Mouse (Mus musculus): ENCODE measurements around the gene Crmp1. TPM values are rescaled to one million over a fixed set of nuclear protein-coding genes. Genes with fewer than 3 reads are reported as not detected.

Gene Crmp1
- polyA plus RNA-seq, 1 experiment from 2014 or later, result 6.7 TPM

GRCm38 (mm10) chr5:37212938-37213708 is 28.6 kb upstream of the Crmp1 start:
- Histone ChIP-seq H3K4me3 (ENCODE audit: low read length) (no peak overlapping the region), H3K4me1 (ENCODE audit: control insufficient read depth, insufficient read depth, low read length) (no peaks in the 10 kb centered on the region), H3K27ac (ENCODE audit: low read length) (no peak overlapping the region), H3K9me3 (replicated peaks; ENCODE audit: control insufficient read depth, low read length) (no peaks in the 10 kb centered on the region), H3K4me2 (ENCODE audit: low read depth, low read length) (no peak overlapping the region), H3K27me3 (ENCODE audit: control insufficient read depth, insufficient read depth, low read length) (0 out of 2 replicates have a peak, but pooled peaks cover 2% of the 10 kb centered on the region), H3K9ac (ENCODE audit: low read length) (no peak overlapping the region), H3K36me3 (ENCODE audit: control insufficient read depth, insufficient read depth) (no peaks in the 10 kb centered on the region)
- ATAC-seq (replicated peaks; ENCODE audit: extremely low read depth, insufficient read depth, low FRiP score), result no peak
- 70% methylated on average over 9 of the region's 9 CpGs for WGBS

DNA sequence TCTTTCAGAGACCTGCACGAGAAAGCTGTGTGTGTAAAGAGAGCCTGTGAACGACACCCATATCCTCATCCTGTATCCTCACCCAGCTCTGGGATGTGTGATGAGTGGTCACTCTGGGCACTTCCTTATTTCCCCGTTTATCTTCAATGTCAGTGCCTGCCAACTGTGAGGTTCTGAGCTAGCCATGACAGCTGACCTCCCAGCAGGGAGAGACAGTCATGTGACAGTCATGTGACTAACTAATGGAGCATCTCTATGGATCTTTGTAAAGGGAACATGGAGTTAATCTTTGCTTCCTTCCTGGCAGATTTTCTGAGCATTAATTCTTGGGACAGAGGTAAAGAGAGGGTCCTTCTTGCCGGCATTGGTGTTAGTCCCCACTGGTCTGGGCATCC is 28.0 kb upstream of the Crmp1 start:
- Histone ChIP-seq H3K36me3 (ENCODE audit: control insufficient read depth, insufficient read depth) (no peaks in the 10 kb centered on the region), H3K4me3 (ENCODE audit: low read length) (no peak overlapping the region), H3K9ac (ENCODE audit: low read length) (no peak overlapping the region), H3K4me1 (ENCODE audit: control insufficient read depth, insufficient read depth, low read length) (no peaks in the 10 kb centered on the region), H3K27ac (ENCODE audit: low read length) (no peak overlapping the region), H3K27me3 (ENCODE audit: control insufficient read depth, insufficient read depth, low read length) (0 out of 2 replicates have a peak, but pooled peaks cover 2% of the 10 kb centered on the region), H3K9me3 (replicated peaks; ENCODE audit: control insufficient read depth, low read length) (no peaks in the 10 kb centered on the region), H3K4me2 (ENCODE audit: low read depth, low read length) (no peak overlapping the region)
- WGBS, result 64% methylated on average over 4 of the region's 4 CpGs
- no peak for ATAC-seq (replicated peaks; ENCODE audit: extremely low read depth, insufficient read depth, low FRiP score)

GRCm38 (mm10) chr5:37214614-37215013 is 27.1 kb upstream of the Crmp1 start:
- 0 out of 2 replicates have a peak, but pooled peaks cover 2% of the 10 kb centered on the region for H3K27me3 ChIP-seq (ENCODE audit: control insufficient read depth, insufficient read depth, low read length)
- 77% methylated on average over 6 of the region's 6 CpGs for WGBS
- no peak overlapping the region for H3K9ac ChIP-seq (ENCODE audit: low read length)
- no peak overlapping the region for H3K27ac ChIP-seq (ENCODE audit: low read length)
- no peaks in the 10 kb centered on the region for H3K36me3 ChIP-seq (ENCODE audit: control insufficient read depth, insufficient read depth)
- H3K4me3 ChIP-seq (ENCODE audit: low read length), result no peak overlapping the region
- no peaks in the 10 kb centered on the region for H3K9me3 ChIP-seq (replicated peaks; ENCODE audit: control insufficient read depth, low read length)
- no peak overlapping the region for H3K4me2 ChIP-seq (ENCODE audit: low read depth, low read length)
- no peak for ATAC-seq (replicated peaks; ENCODE audit: extremely low read depth, insufficient read depth, low FRiP score)
- H3K4me1 ChIP-seq (ENCODE audit: control insufficient read depth, insufficient read depth, low read length), result no peaks in the 10 kb centered on the region

GRCm38 (mm10) chr5:37215276-37215675 is 26.5 kb upstream of the Crmp1 start:
- WGBS, result 83% methylated on average over 7 of the region's 7 CpGs
- H3K27ac ChIP-seq (ENCODE audit: low read length), result no peak overlapping the region
- no peaks in the 10 kb centered on the region for H3K4me1 ChIP-seq (ENCODE audit: control insufficient read depth, insufficient read depth, low read length)
- no peaks in the 10 kb centered on the region for H3K9me3 ChIP-seq (replicated peaks; ENCODE audit: control insufficient read depth, low read length)
- 0 out of 2 replicates have a peak, but pooled peaks cover 2% of the 10 kb centered on the region for H3K27me3 ChIP-seq (ENCODE audit: control insufficient read depth, insufficient read depth, low read length)
- H3K36me3 ChIP-seq (ENCODE audit: control insufficient read depth, insufficient read depth), result no peaks in the 10 kb centered on the region
- no peak for ATAC-seq (replicated peaks; ENCODE audit: extremely low read depth, insufficient read depth, low FRiP score)
- no peak overlapping the region for H3K9ac ChIP-seq (ENCODE audit: low read length)
- H3K4me3 ChIP-seq (ENCODE audit: low read length), result no peak overlapping the region
- no peak overlapping the region for H3K4me2 ChIP-seq (ENCODE audit: low read depth, low read length)

DNA sequence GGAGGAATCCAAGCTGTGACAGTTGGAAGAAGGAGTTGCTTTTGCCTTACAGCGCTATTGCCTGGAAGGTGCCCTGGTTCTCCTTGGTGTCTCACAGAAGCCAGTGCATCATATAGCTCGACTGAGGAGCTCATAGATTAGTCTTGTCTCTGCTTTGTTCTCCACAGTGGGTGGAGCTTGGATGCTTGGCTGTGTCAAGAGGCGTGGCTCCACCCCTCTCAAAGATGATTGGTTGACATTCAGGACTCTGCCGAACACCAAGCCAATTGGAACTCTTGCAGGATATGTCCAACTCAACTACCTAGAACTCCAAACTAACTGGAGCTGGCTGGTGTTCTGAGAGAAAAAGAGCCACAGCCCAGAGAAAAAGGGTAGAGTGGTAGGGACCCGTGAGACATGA is 22.1 kb upstream of the Crmp1 start:
- Histone ChIP-seq H3K4me2 (ENCODE audit: low read depth, low read length) (no peak overlapping the region), H3K36me3 (ENCODE audit: control insufficient read depth, insufficient read depth) (no peaks in the 10 kb centered on the region), H3K9me3 (replicated peaks; ENCODE audit: control insufficient read depth, low read length) (no peaks in the 10 kb centered on the region), H3K27ac (ENCODE audit: low read length) (no peak overlapping the region), H3K4me1 (ENCODE audit: control insufficient read depth, insufficient read depth, low read length) (no peaks in the 10 kb centered on the region), H3K27me3 (ENCODE audit: control insufficient read depth, insufficient read depth, low read length) (no peaks in the 10 kb centered on the region; the same call in 1 of the 2 replicates), H3K9ac (ENCODE audit: low read length) (no peak overlapping the region), H3K4me3 (ENCODE audit: low read length) (no peak overlapping the region)
- WGBS, result 44% methylated on average over 5 of the region's 5 CpGs
- no peak for ATAC-seq (replicated peaks; ENCODE audit: extremely low read depth, insufficient read depth, low FRiP score)

GRCm38 (mm10) chr5:37220575-37220974 is 21.2 kb upstream of the Crmp1 start:
- no peak overlapping the region for H3K4me2 ChIP-seq (ENCODE audit: low read depth, low read length)
- ATAC-seq (replicated peaks; ENCODE audit: extremely low read depth, insufficient read depth, low FRiP score), result no peak
- WGBS, result 75% methylated on average over 5 of the region's 5 CpGs
- H3K4me1 ChIP-seq (ENCODE audit: control insufficient read depth, insufficient read depth, low read length), result no peaks in the 10 kb centered on the region
- H3K27me3 ChIP-seq (ENCODE audit: control insufficient read depth, insufficient read depth, low read length), result no peaks in the 10 kb centered on the region; the same call in 1 of the 2 replicates
- no peak overlapping the region for H3K9ac ChIP-seq (ENCODE audit: low read length)
- H3K9me3 ChIP-seq (replicated peaks; ENCODE audit: control insufficient read depth, low read length), result no peaks in the 10 kb centered on the region
- H3K4me3 ChIP-seq (ENCODE audit: low read length), result no peak overlapping the region
- no peak overlapping the region for H3K27ac ChIP-seq (ENCODE audit: low read length)
- H3K36me3 ChIP-seq (ENCODE audit: control insufficient read depth, insufficient read depth), result no peaks in the 10 kb centered on the region

DNA sequence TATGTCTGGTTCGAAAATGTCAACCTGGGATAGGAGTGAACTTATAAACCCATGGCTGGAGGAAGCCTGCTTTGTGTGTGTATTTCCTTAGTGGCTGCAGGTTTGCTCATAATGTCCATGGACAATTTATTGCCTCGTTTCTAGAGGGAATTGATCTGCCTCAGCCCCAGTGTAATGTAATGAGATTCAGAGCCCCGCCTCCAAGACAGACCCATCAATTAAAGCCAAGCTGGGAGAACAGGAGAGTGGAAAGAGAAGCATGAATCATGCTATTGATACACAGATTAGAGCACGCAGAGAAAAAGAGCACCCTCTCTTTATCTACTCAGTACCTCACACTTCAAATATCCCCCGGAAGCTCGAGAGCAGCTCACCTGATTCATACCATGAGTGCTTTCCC is 20.2 kb upstream of the Crmp1 start:
- no peaks in the 10 kb centered on the region for H3K9me3 ChIP-seq (replicated peaks; ENCODE audit: control insufficient read depth, low read length)
- no peak overlapping the region for H3K27ac ChIP-seq (ENCODE audit: low read length)
- H3K36me3 ChIP-seq (ENCODE audit: control insufficient read depth, insufficient read depth), result no peaks in the 10 kb centered on the region
- no peak overlapping the region for H3K9ac ChIP-seq (ENCODE audit: low read length)
- H3K4me1 ChIP-seq (ENCODE audit: control insufficient read depth, insufficient read depth, low read length), result no peaks in the 10 kb centered on the region
- H3K4me2 ChIP-seq (ENCODE audit: low read depth, low read length), result no peak overlapping the region
- H3K27me3 ChIP-seq (ENCODE audit: control insufficient read depth, insufficient read depth, low read length), result no peaks in the 10 kb centered on the region; the same call in 1 of the 2 replicates
- no peak for ATAC-seq (replicated peaks; ENCODE audit: extremely low read depth, insufficient read depth, low FRiP score)
- 60% methylated on average over 6 of the region's 6 CpGs for WGBS
- no peak overlapping the region for H3K4me3 ChIP-seq (ENCODE audit: low read length)

DNA sequence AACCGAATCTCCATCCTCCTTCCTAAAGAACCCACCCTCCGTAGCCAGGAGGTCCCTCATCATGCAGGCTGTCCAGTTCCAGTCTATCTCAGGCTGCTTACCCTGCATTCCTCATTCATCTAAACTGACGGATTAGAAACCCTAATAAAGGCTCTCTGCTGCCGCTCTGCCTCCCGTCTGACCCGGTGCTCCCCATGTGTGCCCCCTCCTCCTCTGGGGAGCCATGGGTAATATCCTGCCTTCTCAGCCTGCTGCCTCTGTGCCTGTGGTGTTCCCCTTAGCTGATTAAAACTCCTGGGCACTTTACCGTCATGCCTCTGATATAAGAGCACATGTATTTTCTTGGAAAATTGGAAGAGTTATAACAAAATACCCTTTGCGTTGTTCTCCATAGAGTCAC is 19.4 kb upstream of the Crmp1 start:
- ATAC-seq (replicated peaks; ENCODE audit: extremely low read depth, insufficient read depth, low FRiP score), result no peak
- no peaks in the 10 kb centered on the region for H3K9me3 ChIP-seq (replicated peaks; ENCODE audit: control insufficient read depth, low read length)
- no peaks in the 10 kb centered on the region for H3K36me3 ChIP-seq (ENCODE audit: control insufficient read depth, insufficient read depth)
- no peak overlapping the region for H3K9ac ChIP-seq (ENCODE audit: low read length)
- no peaks in the 10 kb centered on the region for H3K4me1 ChIP-seq (ENCODE audit: control insufficient read depth, insufficient read depth, low read length)
- no peak overlapping the region for H3K4me2 ChIP-seq (ENCODE audit: low read depth, low read length)
- WGBS, result 66% methylated on average over 8 of the region's 8 CpGs
- no peak overlapping the region for H3K27ac ChIP-seq (ENCODE audit: low read length)
- no peaks in the 10 kb centered on the region; the same call in 1 of the 2 replicates for H3K27me3 ChIP-seq (ENCODE audit: control insufficient read depth, insufficient read depth, low read length)
- H3K4me3 ChIP-seq (ENCODE audit: low read length), result no peak overlapping the region

DNA sequence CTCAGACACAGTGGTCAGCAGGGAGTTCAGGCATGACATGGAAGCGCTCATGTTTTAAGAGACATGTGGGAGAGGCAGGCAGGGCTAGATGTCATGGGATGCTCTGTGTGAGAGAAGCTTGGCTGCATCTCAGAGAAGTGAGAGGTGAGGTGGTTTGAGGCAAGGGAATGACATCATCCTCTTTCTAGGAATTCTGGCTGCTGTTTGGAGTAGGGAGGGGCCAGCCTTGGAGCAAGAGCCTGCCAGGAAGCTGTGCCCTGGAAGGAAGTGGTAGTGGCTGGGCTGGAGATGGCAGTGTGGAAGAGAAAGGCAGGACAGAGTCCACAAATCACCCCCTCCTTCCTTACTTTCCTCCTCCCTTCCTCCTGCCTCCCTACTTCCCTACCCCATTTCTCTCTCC is 16.0 kb upstream of the Crmp1 start:
- H3K9me3 ChIP-seq (replicated peaks; ENCODE audit: control insufficient read depth, low read length), result no peaks in the 10 kb centered on the region
- no peak overlapping the region for H3K4me3 ChIP-seq (ENCODE audit: low read length)
- H3K36me3 ChIP-seq (ENCODE audit: control insufficient read depth, insufficient read depth), result no peaks in the 10 kb centered on the region
- H3K4me1 ChIP-seq (ENCODE audit: control insufficient read depth, insufficient read depth, low read length), result no peaks in the 10 kb centered on the region; the same call in none of the 2 replicates
- H3K27ac ChIP-seq (ENCODE audit: low read length), result no peak overlapping the region
- H3K9ac ChIP-seq (ENCODE audit: low read length), result no peak overlapping the region
- ATAC-seq (replicated peaks; ENCODE audit: extremely low read depth, insufficient read depth, low FRiP score), result no peak
- H3K27me3 ChIP-seq (ENCODE audit: control insufficient read depth, insufficient read depth, low read length), result peaks cover 3% of the 10 kb centered on the region; the same call in 1 of the 2 replicates
- WGBS, result 77% methylated on average over 1 of the region's 1 CpGs
- no peak overlapping the region for H3K4me2 ChIP-seq (ENCODE audit: low read depth, low read length)

Measured in heart, embryonic 16.5 days (tissue).